Mouse (Mus musculus): ENCODE results near the gene Mfsd2a.

Gene Mfsd2a

DNA sequence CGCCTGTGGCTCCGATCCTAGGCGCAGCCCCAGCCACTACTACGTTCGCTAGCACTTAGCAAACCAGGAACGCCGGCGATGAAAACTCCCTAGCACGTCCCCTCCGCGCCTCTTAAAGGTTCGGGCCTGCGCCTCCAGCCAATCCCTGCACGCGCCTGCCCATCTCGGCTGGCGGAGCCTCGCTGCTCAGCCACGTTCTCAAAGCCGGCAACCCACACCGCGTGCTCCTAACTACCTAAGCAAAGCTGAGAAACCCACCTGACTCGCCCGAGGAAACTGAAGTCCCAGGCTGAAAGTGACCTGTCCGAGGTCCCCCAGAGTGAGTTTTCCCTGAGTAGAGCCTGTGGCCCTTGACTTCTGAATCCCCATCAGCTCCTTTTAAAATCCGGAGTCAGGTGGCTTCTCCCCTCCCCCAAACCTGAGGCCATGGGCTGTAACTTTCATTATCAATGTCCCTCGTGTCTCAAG is at the start of gene Mfsd2a:
Gene Mfsd2a, minus strand, starts transcription at position 89 of the 468 bp plus-strand sequence.
- DNase-seq (ENCODE audit: low spot score): peak; percentile 68

DNA sequence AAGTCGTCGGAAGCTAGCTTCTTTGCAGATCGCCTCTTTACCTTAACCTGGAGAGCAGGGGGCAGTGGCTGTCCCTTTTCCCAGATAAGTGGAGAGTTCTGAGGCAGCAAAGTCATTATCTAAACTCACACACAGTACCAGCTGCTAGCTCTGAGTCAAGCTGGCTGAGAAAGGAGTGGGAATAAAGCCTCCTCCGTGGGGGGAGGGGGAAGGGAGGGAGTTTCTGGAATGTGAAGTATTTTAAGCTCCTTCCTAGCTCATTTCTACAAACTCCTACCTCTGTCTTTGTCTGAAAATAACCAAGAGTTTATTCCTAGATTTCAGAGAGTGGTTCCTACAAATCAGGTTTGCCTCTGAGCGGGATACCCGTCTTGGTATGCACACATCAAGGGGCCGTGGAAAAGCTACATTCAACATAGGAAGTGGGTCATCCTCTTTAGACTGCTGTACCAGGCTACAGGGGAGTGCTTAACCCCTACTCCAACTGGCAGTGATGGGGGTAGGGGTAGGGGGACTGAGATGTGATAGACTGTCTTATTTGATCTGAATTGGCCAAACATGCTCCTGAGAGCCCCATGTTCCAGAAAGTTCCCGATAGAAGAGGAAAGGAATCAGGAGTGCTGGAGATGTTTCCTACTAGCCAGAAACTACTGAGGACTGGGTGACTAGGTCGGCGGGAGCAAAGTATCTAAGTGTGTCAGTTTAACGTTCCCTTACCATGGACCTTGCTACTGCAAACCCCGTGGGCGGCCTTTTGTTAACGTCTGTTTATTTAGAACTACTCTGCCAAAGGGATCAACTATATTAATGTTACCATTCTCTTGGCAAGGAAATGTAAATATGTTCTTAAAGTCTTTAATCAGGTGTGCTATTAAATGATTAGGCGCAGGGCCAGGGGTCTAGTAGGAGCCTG is 44.3 kb upstream of the Mfsd2a start:
- DNase-seq (ENCODE audit: low spot score): peak; percentile 39

DNA sequence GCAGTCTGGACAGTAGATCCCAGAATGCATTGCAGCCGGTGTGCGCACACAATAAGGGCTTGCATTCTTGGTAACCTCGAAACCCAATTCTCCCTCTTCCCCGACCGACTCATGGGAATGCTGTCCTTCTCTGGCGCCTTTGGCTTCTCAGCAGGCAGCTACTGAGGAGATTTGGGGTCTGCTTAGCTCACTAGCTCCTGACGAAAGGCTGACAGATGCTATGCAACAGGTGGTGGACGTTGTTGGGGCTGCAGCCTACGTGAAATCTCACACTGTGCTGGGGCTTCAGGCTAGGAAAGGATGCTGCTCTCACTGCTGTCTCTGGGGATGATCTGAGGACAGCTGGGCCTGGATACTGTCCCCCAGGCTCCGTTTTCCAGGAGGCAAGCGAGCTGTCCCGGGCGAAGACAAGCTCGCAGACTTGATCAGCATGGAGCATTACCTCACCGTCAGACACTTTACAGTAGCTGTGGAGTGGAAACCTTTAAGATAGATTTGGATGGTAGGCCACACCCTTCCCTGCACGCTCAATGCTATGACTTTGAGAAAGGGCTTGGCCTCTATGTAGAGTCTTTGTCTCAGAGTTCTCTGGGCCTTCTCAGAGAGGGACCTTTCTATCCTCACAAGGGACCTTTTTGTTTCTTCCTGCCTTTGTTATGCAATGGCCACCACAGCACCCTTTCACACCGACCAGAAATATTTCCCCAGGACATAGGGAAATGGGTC is 39.8 kb upstream of the Mfsd2a start:
- peak; percentile 57 for DNase-seq (ENCODE audit: low spot score)

DNA sequence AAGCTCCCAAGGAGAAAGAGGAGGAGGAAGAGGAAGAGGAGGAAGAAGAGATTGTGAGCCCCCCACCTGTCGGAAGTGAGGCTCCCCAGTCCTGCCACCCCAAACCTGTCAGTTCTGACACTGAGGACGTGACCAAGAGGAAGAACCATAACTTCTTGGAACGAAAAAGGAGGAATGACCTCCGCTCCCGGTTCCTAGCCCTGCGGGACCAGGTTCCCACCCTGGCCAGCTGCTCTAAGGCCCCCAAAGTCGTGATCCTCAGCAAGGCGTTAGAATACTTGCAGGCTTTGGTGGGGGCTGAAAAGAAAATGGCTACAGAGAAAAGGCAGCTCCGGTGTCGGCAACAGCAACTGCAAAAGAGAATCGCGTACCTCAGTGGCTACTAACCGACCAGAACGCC is 39.1 kb upstream of the Mfsd2a start:
- no peak for DNase-seq (ENCODE audit: low spot score)

DNA sequence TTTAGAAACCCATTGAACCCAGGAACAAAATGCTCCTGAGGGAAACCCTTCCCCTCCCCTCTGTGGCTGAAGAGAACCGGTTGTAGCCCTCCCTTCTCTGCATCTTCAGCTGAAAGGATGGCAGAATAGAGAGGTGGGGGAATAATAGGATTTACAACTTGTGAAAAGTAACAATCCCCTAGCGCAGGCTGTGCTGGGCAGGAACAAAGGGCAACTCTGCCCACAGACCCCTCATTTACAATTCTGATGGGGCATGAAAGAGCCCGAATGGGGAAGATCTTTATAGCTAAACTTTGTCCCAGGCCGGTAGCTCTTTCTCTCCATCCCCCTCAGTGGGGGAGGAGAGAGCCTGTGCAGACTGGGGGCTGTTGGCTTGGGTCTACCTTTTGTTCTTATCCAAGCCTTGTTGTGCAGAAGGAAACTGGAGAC is 38.3 kb upstream of the Mfsd2a start:
- DNase-seq (ENCODE audit: low spot score): no peak

DNA sequence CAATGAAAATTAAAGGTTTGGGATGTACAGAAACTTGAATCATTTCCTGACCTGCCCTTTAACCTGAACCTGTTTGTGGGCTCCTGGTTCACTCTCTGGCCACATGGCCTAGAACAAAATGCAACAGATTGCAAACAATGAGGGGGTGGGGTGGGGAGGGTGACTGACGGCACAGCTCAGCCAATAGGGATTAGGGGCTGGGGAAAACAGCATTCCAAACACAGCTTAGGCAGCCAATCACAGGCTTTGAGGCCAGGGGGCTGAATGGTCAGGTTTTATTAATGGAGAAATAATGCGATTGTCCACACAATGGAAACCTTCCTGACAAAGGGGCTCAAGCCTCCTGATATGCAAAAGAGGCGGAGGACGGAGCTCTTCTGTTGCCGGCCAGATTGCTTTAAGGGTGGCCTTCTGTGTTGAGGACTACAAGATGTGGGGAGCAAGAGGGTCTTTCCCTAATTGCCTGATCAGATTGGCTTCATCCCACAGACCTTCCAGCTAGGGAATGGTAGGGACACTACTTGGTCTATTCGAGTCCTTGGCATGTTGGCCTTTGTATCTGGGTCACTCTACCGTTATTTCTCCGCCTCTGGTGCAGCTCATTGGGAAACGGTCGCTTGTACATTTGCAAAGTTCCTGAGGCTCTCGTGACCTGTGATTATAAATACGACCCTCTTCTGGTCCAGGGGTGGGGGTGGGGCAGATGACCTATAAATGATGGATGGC is 37.7 kb upstream of the Mfsd2a start:
- peak; percentile 95 for DNase-seq (ENCODE audit: low spot score)

DNA sequence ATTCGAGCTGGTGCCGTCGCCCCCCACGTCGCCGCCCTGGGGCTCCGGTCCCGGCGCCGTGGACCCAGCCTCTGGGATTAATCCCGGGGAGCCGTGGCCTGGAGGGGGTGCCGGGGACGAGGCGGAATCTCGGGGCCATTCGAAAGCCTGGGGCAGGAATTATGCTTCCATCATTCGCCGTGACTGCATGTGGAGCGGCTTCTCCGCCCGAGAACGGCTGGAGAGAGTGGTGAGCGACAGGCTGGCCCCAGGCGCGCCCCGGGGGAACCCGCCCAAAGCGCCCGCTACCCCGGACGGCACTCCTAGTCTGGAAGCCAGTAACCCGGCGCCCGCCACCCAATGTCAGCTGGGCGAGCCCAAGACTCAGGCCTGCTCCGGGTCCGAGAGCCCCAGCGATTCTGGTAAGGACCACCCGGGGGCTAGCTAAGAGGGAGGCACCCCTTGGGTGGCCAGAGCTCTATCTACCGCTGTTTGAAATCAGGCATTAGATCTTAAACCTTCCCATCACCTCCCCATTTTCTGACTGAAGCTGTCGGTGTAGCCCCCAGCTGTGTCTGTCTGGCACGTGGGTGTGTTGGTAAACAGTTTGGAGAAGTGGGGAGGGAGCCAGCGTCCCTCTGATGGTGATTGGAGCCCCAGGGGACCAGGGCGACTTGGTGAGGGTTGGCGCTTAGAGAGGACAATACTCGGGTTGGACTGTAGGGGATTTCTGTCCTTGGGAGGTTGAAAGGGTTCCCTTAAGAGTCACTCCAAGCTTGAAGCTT is 35.8 kb upstream of the Mfsd2a start:
- DNase-seq (ENCODE audit: low spot score): peak; percentile 86

DNA sequence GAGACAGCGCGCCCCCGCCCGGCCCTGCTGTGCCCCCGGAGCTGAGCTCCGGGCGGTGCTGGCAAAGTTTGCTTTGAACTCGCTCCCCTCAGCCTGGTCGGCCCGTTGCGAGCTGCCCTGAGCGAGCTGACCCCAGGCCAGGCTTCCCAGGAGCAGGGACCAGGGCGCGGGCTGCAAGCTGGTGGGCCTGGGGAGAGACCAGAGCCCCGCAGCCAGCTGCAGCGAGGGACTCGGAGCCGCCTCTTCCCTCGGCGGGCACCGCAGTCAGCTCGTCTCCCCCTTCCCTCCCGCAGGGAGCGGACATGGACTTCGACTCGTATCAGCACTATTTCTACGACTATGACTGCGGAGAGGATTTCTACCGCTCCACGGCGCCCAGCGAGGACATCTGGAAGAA is 35.2 kb upstream of the Mfsd2a start:
- DNase-seq (ENCODE audit: low spot score): no peak

DNA sequence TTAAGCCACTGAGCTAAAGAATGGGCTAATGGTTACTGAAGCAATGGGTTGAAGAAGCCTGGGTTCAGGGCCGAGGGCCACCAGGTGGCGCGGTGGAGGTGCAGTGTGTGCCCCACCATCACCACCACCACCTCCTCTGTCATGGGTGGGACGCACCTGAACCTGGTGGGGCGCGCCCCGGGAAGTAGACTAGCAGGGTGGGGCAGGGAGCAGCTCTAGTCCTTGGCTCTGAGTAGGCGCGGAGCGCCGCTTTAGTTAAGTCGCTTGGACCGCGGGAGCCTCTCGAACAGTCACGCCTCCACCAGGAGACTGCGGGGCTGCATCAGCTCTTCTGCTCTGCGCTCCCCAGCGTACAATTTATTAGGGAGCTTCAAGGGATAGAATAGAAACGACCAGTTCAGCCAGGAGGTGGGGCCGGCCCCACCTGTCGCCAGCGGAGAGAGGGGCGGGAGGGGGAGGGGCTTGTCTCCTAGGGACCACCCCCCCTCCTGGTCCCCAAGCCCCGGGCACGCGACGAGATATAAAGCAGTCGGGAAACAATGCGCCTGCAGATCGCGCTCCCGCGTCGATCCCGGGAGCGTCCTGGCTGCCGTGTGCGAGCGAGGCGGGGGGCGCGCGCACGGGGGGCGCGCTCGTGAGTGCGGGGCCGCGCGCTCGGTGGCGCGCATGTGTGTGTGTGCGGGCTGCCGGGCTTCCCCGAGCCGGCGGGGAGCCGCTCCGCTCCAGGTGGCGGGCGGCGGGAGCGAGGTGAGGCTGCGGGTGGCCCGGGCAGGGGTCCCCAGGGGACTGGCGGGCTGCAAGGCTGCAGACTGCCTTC is 34.6 kb upstream of the Mfsd2a start, which contains the start of gene Mycl:
Gene Mycl, plus strand, starts transcription at position 249 of the 817 bp plus-strand sequence.
- peak; percentile 90 for DNase-seq (ENCODE audit: low spot score)

DNA sequence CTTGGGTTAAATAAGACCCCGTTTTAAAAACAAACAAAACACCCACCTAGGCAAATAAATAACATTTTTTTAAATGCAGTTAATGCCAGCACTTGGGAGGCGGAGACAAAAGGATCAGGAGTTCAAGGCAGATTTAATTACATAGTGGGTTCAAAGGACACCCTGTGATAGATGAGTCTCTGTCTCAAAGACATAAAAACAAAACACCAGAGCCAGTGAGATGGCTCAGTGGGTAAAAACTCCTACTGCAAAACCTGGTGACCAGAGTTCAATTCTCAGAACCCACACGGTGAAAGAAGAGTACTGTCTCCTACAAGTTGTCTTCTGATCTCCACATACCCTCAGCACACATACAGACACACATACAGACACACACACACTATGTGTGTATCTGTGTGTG is 31.3 kb upstream of the Mfsd2a start:
- DNase-seq (ENCODE audit: low spot score): no peak

DNA sequence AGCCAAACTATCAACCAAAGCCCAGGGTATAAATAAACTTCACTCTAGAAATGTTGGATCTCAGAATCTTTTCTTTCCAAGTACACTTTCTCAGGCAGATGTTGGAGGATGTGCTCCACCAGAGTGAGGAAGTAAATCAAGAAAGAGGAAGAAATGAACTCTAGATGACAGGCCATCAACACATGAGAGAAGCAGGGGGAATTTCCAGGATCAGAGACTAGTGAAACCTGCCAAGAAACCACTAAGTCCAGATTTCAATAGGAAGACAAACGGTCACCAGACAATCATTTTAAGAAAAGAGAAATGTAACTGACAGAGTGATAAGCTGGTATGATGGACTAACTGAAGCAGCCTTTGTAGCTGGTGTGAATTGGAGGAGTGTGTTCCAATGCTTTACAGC is 30.2 kb upstream of the Mfsd2a start:
- DNase-seq (ENCODE audit: low spot score): no peak

DNA sequence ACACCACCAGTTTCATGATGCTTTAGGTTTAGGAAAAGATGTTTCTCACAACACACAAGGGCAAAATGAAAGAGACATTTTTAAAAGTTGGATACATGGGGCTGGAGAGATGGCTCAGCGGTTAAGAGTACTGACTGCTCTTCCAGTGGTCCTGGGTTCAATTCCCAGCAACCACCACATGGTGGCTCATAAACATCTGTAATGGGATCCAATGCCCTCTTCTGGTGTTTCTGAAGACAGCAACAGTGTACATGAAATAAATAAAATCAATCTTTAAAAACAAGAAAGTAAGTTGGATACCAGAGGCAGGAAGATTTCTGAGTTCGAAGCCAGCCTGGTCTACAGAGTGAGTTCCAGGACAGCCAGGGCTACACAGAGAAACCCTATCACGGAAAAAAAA is 27.0 kb upstream of the Mfsd2a start:
- DNase-seq (ENCODE audit: low spot score): peak; percentile 36

DNA sequence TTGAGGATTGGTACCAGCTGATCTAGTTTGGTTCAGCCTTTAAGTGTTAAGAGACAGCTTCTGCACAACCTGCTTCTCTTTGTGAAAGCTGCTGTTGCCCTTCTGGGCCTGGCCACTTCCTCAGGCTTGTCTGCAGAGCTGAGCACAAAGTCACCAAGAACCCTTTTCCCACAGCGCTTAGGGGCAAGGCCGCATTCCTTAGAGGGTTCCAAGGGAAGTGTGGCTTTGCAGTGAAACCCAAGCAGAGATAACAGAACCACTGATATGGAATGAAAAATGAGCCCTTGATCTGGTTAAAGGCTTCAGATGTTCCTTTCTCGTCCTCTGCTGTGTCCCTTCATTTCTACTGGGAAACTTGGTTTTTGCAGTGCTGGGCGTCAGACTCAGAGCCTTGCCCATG is 26.4 kb upstream of the Mfsd2a start:
- DNase-seq (ENCODE audit: low spot score): no peak

DNA sequence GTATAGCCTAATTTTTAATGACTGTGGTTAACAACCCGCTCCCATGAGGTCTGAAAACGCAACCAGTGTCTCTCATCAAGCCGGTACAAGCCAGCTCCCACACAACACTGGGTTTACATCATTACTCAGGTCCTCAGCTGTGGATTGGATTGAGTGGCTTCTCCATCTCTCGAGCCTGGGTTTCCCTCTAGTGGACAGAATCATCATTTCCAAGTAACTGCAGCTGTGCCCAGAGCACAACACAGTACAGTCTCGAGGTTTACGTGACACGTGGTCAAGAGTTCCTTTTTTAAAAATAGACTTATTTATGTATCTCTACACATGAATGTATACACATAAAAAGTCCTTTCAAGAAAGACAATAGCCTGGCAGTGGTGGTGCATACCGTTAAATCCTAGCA is 24.1 kb upstream of the Mfsd2a start:
- peak; percentile 86 for DNase-seq (ENCODE audit: low spot score)

DNA sequence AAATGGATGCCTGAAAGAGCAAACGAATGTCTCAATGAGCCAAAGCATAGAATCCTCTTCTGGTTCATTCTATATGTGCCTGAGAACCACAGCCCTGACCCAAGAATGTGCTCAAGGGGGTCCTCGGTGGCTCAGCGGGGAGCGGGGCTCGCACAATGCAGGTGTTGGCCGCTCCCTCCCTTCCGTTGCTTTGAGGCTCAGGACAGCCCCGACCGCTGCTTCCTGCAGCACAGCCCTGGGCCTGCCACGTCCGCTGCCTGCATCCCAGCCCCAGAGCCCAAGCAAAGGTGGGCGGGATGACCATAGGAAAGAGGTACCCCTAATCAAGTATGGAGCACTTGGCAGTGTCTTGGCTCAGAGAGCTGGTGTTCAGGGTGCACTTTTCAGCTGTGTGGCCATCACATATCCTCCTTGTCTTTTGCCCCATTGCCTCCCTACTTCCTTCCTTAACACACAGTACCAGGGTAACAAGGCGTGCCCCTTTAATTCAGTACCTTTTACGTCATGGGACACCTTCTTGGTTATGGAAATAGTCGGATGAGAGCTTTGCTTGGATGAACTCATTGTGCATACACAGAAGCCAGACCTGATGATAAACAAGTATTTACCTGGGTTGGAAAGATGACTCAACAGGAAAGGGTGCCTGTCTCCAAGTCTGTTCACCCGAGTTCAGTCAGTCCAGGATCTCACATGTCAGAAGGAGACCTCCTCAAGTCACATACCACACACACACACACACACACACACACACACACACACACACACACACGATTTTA is 22.7 kb upstream of the Mfsd2a start:
- DNase-seq (ENCODE audit: low spot score): no peak

DNA sequence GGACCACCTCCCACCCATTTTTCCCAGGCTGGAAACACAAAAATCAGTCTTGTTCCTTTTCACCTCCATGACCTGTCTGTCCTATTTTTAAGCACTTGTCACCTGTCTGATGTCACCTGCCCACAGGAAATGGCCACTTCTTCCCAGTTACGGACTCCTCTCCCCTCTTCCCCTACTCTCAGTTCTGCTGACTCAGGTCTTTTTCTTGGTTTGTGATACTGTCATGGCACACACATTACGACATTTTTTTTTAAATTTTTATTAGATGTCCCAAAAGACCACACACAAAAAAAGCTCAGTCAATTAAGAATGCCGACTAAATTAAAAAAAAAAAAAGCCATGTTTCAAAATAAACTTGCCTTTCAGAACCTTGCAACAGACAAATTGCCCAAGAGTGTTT is 21.5 kb upstream of the Mfsd2a start:
- no peak for DNase-seq (ENCODE audit: low spot score)

DNA sequence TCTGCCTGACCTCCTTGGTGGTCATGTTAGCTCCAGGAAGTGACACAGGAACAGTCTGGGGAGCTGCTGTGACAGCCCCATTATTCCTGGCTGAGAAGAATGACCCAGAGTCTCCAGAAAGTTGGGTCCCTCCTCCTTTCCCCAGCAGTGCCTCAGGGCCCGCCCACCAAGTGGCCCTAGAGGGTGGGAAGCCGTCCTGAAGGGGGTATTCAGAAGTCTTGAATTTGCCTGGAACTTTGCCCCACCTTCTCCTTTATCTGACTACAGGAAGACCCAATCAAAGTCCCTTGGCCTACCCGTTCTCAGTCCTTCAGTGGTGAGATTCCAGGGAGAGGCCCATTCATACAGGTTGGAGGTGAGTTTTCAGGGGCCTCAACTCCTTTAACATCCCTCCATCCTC is 20.9 kb upstream of the Mfsd2a start:
- DNase-seq (ENCODE audit: low spot score): no peak

DNA sequence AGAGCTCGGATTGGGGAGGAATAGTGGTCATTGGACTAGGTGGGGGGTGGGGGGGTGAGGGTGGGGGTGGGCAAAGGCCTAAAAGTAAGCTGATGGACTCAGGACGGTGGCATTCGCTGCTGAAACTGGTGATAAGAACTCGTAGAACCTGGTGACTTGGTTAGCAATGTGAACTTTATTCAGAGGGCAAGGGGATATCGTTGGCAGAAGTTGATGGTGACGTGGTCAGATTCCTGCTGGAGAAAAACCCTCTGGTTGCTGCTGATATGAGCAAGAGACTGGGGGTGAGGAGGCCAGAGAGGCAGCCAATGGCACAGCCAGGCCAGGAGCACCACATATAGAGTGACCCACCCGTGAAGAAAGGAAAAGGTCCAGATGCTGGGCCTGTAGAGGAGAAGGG is 20.2 kb upstream of the Mfsd2a start:
- no peak for DNase-seq (ENCODE audit: low spot score)

DNA sequence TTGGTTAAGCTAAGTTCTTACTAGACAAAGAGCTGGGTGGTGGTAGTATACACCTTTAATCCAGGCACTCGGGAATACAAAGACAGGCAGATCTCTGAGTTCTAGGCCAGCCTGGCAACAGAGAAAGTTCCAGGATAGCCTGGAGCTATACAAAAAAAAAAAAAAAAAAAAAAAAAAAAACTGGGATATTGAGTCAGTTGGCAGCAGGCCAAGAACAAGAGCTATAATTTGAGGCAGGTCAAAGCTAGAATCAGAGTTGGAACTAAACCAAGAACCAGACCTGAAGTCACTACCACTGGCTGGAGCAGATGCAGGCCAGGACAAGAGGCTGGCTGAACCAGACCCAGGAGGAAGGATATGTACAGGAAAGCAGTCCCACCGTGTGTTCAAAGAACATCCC is 19.7 kb upstream of the Mfsd2a start:
- DNase-seq (ENCODE audit: low spot score): no peak

DNA sequence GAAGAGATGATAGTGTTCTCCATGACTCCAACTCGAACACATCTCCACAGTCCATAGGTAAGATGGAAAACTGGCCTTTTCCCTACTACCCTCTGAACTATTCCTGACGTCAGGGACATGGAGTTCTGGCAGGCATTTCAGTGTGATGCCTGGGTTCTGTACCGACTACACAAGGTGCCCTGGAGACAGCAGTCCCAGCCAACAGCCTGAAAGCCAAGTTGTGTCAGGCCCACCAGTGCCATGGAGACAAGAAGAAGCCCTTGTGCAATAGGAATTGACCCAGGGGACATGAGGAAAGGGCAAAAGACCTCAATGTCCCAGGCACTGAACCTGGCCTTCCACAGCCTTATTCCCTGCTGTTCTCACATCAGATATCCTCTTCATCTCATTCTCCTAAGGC is 18.8 kb upstream of the Mfsd2a start:
- no peak for DNase-seq (ENCODE audit: low spot score)

Measured in retina, embryonic 14.5 days (tissue).